Mouse (Mus musculus) cerebellum, adult 2 months (tissue): ENCODE data around the gene Cfap299. TPM values are rescaled to one million over a fixed set of nuclear protein-coding genes. Genes with fewer than 3 reads are reported as not detected.

Experiments
- DNase-seq, 2 experiments: peaks; one replicate each; pipeline ENCODE4 v3.0.0; 2021
- H3K27ac ChIP-seq: fragments of 200-500 bp; 2 replicates; pipeline ENCODE4 v1.5.1; 2012; ENCODE audit warnings: low read length, control low read depth, inconsistent platforms; ENCODE audit not compliant: insufficient read depth
- H3K27me3 ChIP-seq: fragments of 200-500 bp; 2 replicates; pipeline ENCODE4 v1.6.1; 2012; ENCODE audit warnings: inconsistent platforms, mild to moderate bottlenecking, low read length, moderate library complexity; ENCODE audit not compliant: control insufficient read depth, insufficient read depth
- H3K4me1 ChIP-seq: fragments of 200-500 bp; 2 replicates; pipeline ENCODE4 v1.6.1; 2011; ENCODE audit warnings: low read length; ENCODE audit not compliant: control insufficient read depth, insufficient read depth
- H3K4me3 ChIP-seq: fragments of 200-500 bp; replicated peaks from 2 replicates; pipeline ENCODE3; 2011; ENCODE audit warnings: mild to moderate bottlenecking, low read depth, low read length, control low read depth; ENCODE audit not compliant: insufficient read depth
- CTCF ChIP-seq: fragments of 200-500 bp; IDR thresholded peaks from 2 replicates; pipeline ENCODE4 v1.5.1; 2011; ENCODE audit warnings: low read depth, mild to moderate bottlenecking, control low read depth, low read length, moderate library complexity, borderline replicate concordance; ENCODE audit not compliant: insufficient read depth
- POLR2A ChIP-seq: fragments of 200-500 bp; IDR thresholded peaks from 2 replicates; pipeline ENCODE4 v1.6.1; 2011; ENCODE audit warnings: low read length, control low read depth, borderline replicate concordance; ENCODE audit not compliant: insufficient read depth
- WGBS: fragments of 180-500 bp; shearing (Covaris S2); methylation state at CpG from one replicate; pipeline ENCODE4 v1.1.7; 2018; 5-methylcytosine and 5-hydroxymethylcytosine counted together
- polyA plus RNA-seq: library from polyadenylated mRNA; depleted of rRNA; stranded (reverse); fragments of >200 nt; gene quantifications from 2 replicates; pipeline ENCODE4 v1.2.3, GENCODE M21; 2012

Cfap299 gene
- polyA plus RNA-seq, 1 experiment = 0.85 TPM

GRCm38 (mm10) chr5:98402165-98402564 lies 73.1 kb downstream of the Cfap299 start:
- H3K27ac ChIP-seq = no peak overlapping the region
- WGBS = 85% methylated on average over 1 of the region's 1 CpGs
- H3K4me1 ChIP-seq = no peaks in the 10 kb centered on the region
- no peak for DNase-seq
- H3K27me3 ChIP-seq = no peaks in the 10 kb centered on the region
- TF ChIP-seq POLR2A (no peak), CTCF (no peak)
- H3K4me3 ChIP-seq = no peak overlapping the region

- no peaks in the 10 kb centered on the region for H3K4me1 ChIP-seq
- H3K4me3 ChIP-seq = no peak overlapping the region
- no peak for DNase-seq
- no peak overlapping the region for H3K27ac ChIP-seq
- WGBS = 71% methylated on average over 2 of the region's 2 CpGs
- no peaks in the 10 kb centered on the region for H3K27me3 ChIP-seq
- TF ChIP-seq CTCF (no peak), POLR2A (no peak)
Measured at GRCm38 (mm10) chr5:98410060-98410459, 81.0 kb downstream of the Cfap299 start.

- DNase-seq = no peak
- H3K27me3 ChIP-seq = no peaks in the 10 kb centered on the region
- TF ChIP-seq POLR2A = no peak
- TF ChIP-seq CTCF = no peak
- H3K4me3 ChIP-seq = no peak overlapping the region
- H3K4me1 ChIP-seq = no peaks in the 10 kb centered on the region
- no peak overlapping the region for H3K27ac ChIP-seq
- WGBS = 90% methylated on average over 9 of the region's 9 CpGs
Measured at GRCm38 (mm10) chr5:98416385-98417145, 87.5 kb downstream of the Cfap299 start.

- DNase-seq = no peak
- Histone ChIP-seq H3K4me1 (no peaks in the 10 kb centered on the region), H3K27me3 (no peaks in the 10 kb centered on the region), H3K27ac (no peak overlapping the region), H3K4me3 (no peak overlapping the region)
- no peak for TF ChIP-seq CTCF
- no peak for TF ChIP-seq POLR2A
- 93% methylated on average over 1 of the region's 1 CpGs for WGBS
Measured at GRCm38 (mm10) chr5:98424965-98425364, 95.9 kb downstream of the Cfap299 start.

- H3K4me3 ChIP-seq = no peak overlapping the region
- H3K27me3 ChIP-seq = no peaks in the 10 kb centered on the region
- TF ChIP-seq CTCF = no peak
- TF ChIP-seq POLR2A = no peak
- no peak overlapping the region for H3K27ac ChIP-seq
- 86% methylated on average over 5 of the region's 5 CpGs for WGBS
- H3K4me1 ChIP-seq = no peaks in the 10 kb centered on the region
- DNase-seq = no peak
Measured at GRCm38 (mm10) chr5:98426112-98426511, 97.0 kb downstream of the Cfap299 start.

- Histone ChIP-seq H3K4me1 (no peaks in the 10 kb centered on the region), H3K4me3 (no peak overlapping the region), H3K27me3 (no peaks in the 10 kb centered on the region), H3K27ac (no peak overlapping the region)
- 65% methylated on average over 7 of the region's 7 CpGs for WGBS
- no peak for DNase-seq
- no peak for TF ChIP-seq POLR2A
- no peak for TF ChIP-seq CTCF
Measured at GRCm38 (mm10) chr5:98430060-98430459, 101.0 kb downstream of the Cfap299 start.

GRCm38 (mm10) chr5:98438686-98439085 lies 109.6 kb downstream of the Cfap299 start:
- TF ChIP-seq POLR2A (no peak), CTCF (no peak)
- no peak overlapping the region for H3K4me3 ChIP-seq
- WGBS = 66% methylated on average over 3 of the region's 3 CpGs
- H3K27me3 ChIP-seq = no peaks in the 10 kb centered on the region
- H3K4me1 ChIP-seq = no peaks in the 10 kb centered on the region
- H3K27ac ChIP-seq = no peak overlapping the region
- DNase-seq = no peak

GRCm38 (mm10) chr5:98446771-98447462 lies 117.8 kb downstream of the Cfap299 start:
- H3K27ac ChIP-seq = no peak overlapping the region
- 91% methylated on average over 12 of the region's 12 CpGs for WGBS
- DNase-seq = no peak
- H3K4me3 ChIP-seq = no peak overlapping the region
- no peaks in the 10 kb centered on the region for H3K27me3 ChIP-seq
- H3K4me1 ChIP-seq = no peaks in the 10 kb centered on the region
- TF ChIP-seq POLR2A (no peak), CTCF (no peak)
